Mouse (Mus musculus) liver, embryonic 13.5 days (tissue): Measurements from ENCODE around the gene Smyd1. TPM values are rescaled to one million over a fixed set of nuclear protein-coding genes. Genes with fewer than 3 reads are reported as not detected.

Experiments used
- ATAC-seq: fragments of 200-750 bp; cut with Nextera tagmentation; 2 replicates; pipeline ENCODE4 v1.8.0; 2017; ENCODE audit warnings: low read depth, mild to moderate bottlenecking, moderate number of reproducible peaks, moderate library complexity
- DNase-seq: peaks from one replicate; pipeline ENCODE4 v3.0.0; 2022
- H3K27ac ChIP-seq: fragments of 300-500 bp; sonication (generic); 2 replicates; pipeline ENCODE4 v1.5.1; 2015; ENCODE audit warnings: moderate library complexity, mild to moderate bottlenecking, inconsistent platforms
- H3K27me3 ChIP-seq: fragments of 300-500 bp; sonication (generic); 2 replicates; pipeline ENCODE4 v1.6.1; 2015; ENCODE audit warnings: mild to moderate bottlenecking, inconsistent platforms
- H3K36me3 ChIP-seq: fragments of 300-500 bp; sonication (generic); 2 replicates; pipeline ENCODE4 v1.6.1; 2015; ENCODE audit warnings: mild to moderate bottlenecking, inconsistent platforms
- H3K4me1 ChIP-seq: fragments of 300-500 bp; sonication (generic); replicated peaks from 2 replicates; pipeline ENCODE4 v1.6.1; 2015; ENCODE audit warnings: inconsistent platforms
- H3K4me2 ChIP-seq: fragments of 300-500 bp; sonication (generic); 2 replicates; pipeline ENCODE4 v1.6.1; 2015; ENCODE audit warnings: inconsistent platforms, mild to moderate bottlenecking, moderate library complexity
- H3K4me3 ChIP-seq: fragments of 300-500 bp; sonication (generic); replicated peaks from 2 replicates; pipeline ENCODE4 v1.5.1; 2015; ENCODE audit warnings: mild to moderate bottlenecking, inconsistent platforms
- H3K9ac ChIP-seq: fragments of 300-500 bp; sonication (generic); 2 replicates; pipeline ENCODE4 v1.6.1; 2015; ENCODE audit warnings: mild to moderate bottlenecking, inconsistent platforms
- H3K9me3 ChIP-seq: fragments of 300-500 bp; sonication (generic); replicated peaks from 2 replicates; pipeline ENCODE4 v1.6.1; 2016; ENCODE audit warnings: inconsistent platforms
- WGBS: fragments of 180-500 bp; shearing (Covaris S2); methylation state at CpG from one replicate; pipeline ENCODE4 v1.1.7; 2015; ENCODE audit not compliant: insufficient replicate concordance; 5-methylcytosine and 5-hydroxymethylcytosine counted together
- polyA plus RNA-seq: library from polyadenylated mRNA; unstranded; fragments of >200 nt; fragmentation: Nextera tagmentation; extraction: Ambion mirVana; gene quantifications from 2 replicates; pipeline ENCODE4 v1.2.1, GENCODE M21; 2015

Smyd1 gene
- 0.20 and 0.27 TPM in 2 replicates for polyA plus RNA-seq

DNA sequence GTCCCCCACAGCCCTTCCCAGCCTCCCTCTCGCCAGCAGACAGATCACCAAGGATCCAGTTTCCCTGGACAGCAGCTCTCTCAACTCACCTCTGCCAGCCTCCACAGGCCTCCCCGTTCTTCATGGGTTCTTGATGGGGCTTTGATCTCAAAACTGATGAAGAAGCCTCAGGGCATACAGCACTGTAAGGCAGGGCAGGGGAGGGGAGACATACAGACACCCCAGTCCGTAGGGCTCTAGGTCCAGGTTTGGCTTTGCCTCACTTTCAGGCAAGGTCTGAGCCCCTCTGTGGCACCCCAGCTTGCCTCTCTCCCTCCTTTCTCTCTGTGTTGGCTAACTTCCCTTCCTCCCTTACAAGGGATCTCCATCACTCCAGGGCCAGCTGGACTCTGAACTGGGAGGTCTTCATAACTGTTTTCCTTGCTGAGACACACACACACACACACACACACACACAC is at the start of gene Smyd1:
Gene Smyd1, minus strand, starts transcription at position 408 of the 458 bp plus-strand sequence.
- no peaks in the 10 kb centered on the region for H3K27me3 ChIP-seq
- no peak within 1 kb of the TSS for H3K9ac ChIP-seq
- H3K36me3 ChIP-seq = no peaks in the 10 kb centered on the region
- H3K9me3 ChIP-seq = no peaks in the 10 kb centered on the region
- no peak within 1 kb of the TSS for H3K4me3 ChIP-seq
- WGBS = 55% methylated on average over 3 of the region's 3 CpGs
- DNase-seq = no peak
- H3K4me1 ChIP-seq = no peaks in the 10 kb centered on the region
- H3K4me2 ChIP-seq = no peak within 1 kb of the TSS
- H3K27ac ChIP-seq = no peak within 1 kb of the TSS
- no peak for ATAC-seq

DNA sequence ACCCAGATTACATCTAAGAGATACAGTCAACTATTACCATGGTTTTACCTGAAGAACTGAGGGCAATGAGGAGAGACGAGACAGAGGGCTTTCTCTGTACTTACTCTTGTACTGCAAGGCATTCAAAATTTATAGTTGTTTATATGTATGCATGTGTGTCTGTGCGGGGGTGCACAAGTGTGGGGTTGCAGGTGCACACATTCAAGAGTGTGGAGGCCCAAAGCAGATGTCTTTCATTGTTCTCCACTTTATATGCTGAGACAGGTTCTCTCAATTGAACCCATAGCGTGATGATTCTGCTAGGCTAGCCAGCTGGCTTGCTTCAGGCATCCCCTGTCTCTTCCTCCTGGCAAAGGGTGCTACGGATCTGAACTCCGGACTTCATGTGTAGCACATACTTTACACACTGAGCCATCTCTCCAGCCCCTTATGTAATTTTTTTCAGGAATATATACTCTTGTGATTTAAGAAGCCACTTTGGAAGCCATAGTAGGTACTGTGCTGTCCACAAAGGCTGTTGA is 49.1 kb upstream of the Smyd1 start:
- Histone ChIP-seq H3K4me2 (no peak overlapping the region), H3K4me1 (no peaks in the 10 kb centered on the region), H3K27me3 (no peaks in the 10 kb centered on the region), H3K36me3 (no peaks in the 10 kb centered on the region), H3K9me3 (no peaks in the 10 kb centered on the region), H3K4me3 (no peak overlapping the region), H3K9ac (no peak overlapping the region), H3K27ac (no peak overlapping the region)
- no peak for ATAC-seq
- 65% methylated on average over 5 of the region's 5 CpGs for WGBS
- DNase-seq = no peak

DNA sequence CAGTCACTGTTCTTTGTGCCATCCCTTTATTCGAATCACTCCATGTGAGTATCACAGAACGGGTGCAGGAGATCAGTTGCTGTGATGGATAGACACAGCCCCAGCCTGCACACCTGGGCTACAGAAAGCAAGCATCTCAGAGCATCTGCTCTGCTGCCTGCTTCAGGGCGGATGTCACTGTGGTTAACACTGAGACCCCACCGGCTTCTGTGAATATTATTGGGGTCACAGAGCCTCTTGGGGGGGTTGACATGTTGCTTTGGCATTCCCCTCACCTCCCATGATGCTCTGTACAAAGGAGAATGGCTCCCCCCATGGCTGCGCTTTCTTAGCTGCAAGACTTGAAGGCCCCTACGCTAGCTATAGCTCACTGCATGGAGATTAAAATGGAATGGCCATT is 47.4 kb upstream of the Smyd1 start:
- H3K9me3 ChIP-seq = no peaks in the 10 kb centered on the region
- no peak overlapping the region for H3K9ac ChIP-seq
- no peaks in the 10 kb centered on the region for H3K36me3 ChIP-seq
- DNase-seq (no peak), ATAC-seq (no peak)
- 71% methylated on average over 6 of the region's 6 CpGs for WGBS
- H3K27me3 ChIP-seq = no peaks in the 10 kb centered on the region
- H3K27ac ChIP-seq = no peak overlapping the region
- H3K4me2 ChIP-seq = no peak overlapping the region
- no peak overlapping the region for H3K4me3 ChIP-seq
- H3K4me1 ChIP-seq = no peaks in the 10 kb centered on the region

DNA sequence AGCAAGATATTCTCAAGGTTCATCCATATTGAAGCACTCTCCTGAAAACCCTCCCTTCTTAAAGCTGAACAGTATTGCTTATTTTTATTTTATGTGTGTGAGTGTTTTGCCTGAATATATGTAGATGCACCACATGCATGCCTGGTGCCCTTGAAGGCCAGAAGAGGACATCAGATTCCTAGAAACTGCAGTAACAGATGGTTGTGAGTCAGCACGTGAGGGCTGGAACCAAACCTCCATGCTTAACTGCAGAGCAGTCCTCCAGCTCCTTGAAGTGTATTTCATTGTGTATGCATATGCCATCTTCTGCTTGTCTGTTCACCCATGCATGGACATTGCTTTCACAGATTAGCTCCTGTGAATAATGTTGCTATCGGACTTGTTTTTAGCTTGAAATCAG is 42.0 kb upstream of the Smyd1 start:
- Histone ChIP-seq H3K27ac (no peak overlapping the region), H3K4me3 (no peak overlapping the region), H3K9me3 (no peaks in the 10 kb centered on the region), H3K27me3 (no peaks in the 10 kb centered on the region), H3K9ac (no peak overlapping the region), H3K4me2 (no peak overlapping the region), H3K4me1 (no peaks in the 10 kb centered on the region), H3K36me3 (no peaks in the 10 kb centered on the region)
- ATAC-seq (no peak), DNase-seq (no peak)
- WGBS = 51% methylated on average over 2 of the region's 2 CpGs

DNA sequence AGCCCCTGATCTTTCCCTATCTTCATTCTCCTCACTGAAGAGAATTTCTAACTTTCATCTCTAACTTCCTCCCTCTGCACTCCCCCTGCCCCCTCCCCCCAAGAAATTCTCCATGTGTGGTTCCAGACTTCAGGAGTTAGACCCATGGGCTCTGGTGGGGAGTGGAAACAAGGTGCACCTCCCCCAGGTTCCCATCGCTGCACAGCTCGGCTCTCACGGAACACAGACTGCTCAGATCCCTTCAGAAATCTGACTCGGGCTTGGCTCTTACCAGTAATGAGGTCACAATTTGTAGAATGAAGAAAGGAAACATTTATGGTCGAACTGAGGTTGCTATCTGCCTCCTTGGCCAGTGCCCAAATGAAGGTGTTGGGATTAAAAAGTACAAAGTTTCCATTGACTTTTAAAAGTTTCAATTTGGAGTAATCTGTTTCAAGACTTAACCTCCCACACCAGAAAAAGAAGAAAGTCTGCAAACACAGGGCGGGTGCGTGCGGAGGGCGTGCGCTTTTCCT is 39.2 kb upstream of the Smyd1 start:
- Histone ChIP-seq H3K9me3 (no peaks in the 10 kb centered on the region), H3K4me2 (no peak overlapping the region), H3K36me3 (no peaks in the 10 kb centered on the region), H3K9ac (no peak overlapping the region), H3K27me3 (no peaks in the 10 kb centered on the region), H3K27ac (no peak overlapping the region), H3K4me1 (no peaks in the 10 kb centered on the region), H3K4me3 (no peak overlapping the region)
- DNase-seq (no peak), ATAC-seq (no peak)
- WGBS = 77% methylated on average over 10 of the region's 10 CpGs

DNA sequence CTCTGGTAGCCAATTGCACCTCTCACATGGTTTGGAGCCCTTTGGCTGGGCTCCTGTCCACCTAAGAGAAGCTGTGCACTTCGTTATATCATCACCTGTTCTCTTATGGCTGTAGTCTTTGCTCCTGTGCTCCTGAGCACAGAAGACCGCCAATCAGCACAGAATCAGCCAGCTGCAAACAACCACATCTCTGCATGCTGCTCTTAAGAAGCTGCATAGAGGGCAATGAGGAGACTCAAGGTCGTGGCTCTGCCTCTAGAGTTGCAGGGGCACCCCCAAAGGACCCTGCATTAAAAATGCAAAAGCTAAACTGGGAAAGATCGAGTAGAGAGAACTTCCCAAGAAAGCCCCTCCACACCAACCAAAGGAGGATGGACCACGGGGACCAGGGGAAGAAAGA is 38.7 kb upstream of the Smyd1 start:
- no peak overlapping the region for H3K9ac ChIP-seq
- 38% methylated on average over 5 of the region's 5 CpGs for WGBS
- ATAC-seq = no peak
- H3K9me3 ChIP-seq = no peaks in the 10 kb centered on the region
- no peak overlapping the region for H3K4me2 ChIP-seq
- no peak overlapping the region for H3K27ac ChIP-seq
- no peaks in the 10 kb centered on the region for H3K27me3 ChIP-seq
- H3K4me3 ChIP-seq = no peak overlapping the region
- no peak for DNase-seq
- H3K4me1 ChIP-seq = no peaks in the 10 kb centered on the region
- no peaks in the 10 kb centered on the region for H3K36me3 ChIP-seq

DNA sequence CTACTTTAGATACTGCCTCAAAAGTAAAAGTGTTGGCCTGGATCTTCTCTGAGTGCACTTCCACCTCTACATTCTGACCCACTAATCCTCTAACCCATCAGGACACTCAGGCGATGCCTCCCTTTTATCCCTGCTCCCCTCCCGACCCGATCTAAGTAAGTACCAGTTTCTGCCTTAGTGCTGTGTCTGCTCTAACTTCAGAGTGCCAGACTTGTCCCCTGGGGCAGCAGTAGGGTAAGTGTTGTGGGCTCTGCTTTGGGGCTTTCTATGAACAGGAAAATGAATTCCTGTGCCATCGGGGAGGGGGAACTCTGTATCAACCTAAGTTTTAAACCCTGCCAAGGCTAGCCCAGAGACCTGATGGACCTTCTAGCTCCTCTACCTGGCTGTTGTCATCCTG is 38.2 kb upstream of the Smyd1 start:
- H3K27ac ChIP-seq = no peak overlapping the region
- ATAC-seq (no peak), DNase-seq (no peak)
- H3K9ac ChIP-seq = no peak overlapping the region
- H3K27me3 ChIP-seq = no peaks in the 10 kb centered on the region
- H3K4me2 ChIP-seq = no peak overlapping the region
- no peaks in the 10 kb centered on the region for H3K4me1 ChIP-seq
- WGBS = 72% methylated on average over 4 of the region's 4 CpGs
- no peak overlapping the region for H3K4me3 ChIP-seq
- H3K36me3 ChIP-seq = no peaks in the 10 kb centered on the region
- H3K9me3 ChIP-seq = no peaks in the 10 kb centered on the region

DNA sequence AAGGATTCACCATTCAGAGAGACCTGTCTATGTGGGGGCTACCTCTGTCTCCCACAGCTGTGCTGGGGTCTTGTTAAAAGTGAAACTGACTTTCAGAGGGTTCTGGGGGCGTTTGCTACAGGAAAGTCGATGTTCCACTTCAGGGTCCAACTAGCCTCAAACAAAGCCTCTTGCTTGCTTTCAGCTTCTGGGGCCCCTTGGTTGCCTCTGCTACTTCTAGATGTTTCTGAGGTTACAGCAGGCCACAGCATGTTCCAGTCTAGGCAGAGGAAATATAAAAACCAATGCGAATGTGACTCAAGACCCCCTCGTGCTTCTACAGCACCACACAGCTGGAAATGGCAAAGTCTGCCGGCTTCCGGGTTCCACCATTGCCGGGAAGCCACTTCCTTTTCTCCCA is 35.5 kb upstream of the Smyd1 start:
- H3K4me3 ChIP-seq = no peak overlapping the region
- H3K9ac ChIP-seq = no peak overlapping the region
- 64% methylated on average over 7 of the region's 7 CpGs for WGBS
- H3K27me3 ChIP-seq = no peaks in the 10 kb centered on the region
- no peak overlapping the region for H3K4me2 ChIP-seq
- ATAC-seq = no peak
- H3K27ac ChIP-seq = no peak overlapping the region
- no peaks in the 10 kb centered on the region for H3K9me3 ChIP-seq
- DNase-seq = no peak
- H3K36me3 ChIP-seq = no peaks in the 10 kb centered on the region
- H3K4me1 ChIP-seq = no peaks in the 10 kb centered on the region

DNA sequence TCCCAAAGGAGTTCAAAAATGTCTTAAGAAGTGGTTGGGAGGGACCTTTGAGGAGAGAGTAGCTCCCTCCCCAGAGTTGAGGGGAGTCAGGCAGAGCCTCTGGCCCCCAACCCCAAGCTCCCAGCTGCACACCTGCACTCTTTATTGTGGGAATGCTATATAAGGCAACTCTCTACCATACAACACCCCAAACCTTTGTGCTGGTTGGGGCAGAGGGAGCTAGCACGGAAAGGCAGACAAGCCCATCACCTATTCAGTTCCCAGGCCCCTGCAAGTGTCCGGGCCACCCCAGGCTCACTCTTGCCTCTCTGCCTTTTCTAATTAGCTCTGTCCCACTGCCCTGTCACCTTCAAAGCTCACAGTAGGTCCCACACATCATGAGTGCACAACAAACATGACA is 31.7 kb upstream of the Smyd1 start:
- WGBS = 54% methylated on average over 2 of the region's 2 CpGs
- no peak overlapping the region for H3K4me3 ChIP-seq
- H3K9ac ChIP-seq = no peak overlapping the region
- H3K27ac ChIP-seq = no peak overlapping the region
- ATAC-seq = no peak
- H3K9me3 ChIP-seq = no peaks in the 10 kb centered on the region
- DNase-seq = no peak
- no peaks in the 10 kb centered on the region for H3K4me1 ChIP-seq
- no peaks in the 10 kb centered on the region for H3K36me3 ChIP-seq
- H3K27me3 ChIP-seq = no peaks in the 10 kb centered on the region
- no peak overlapping the region for H3K4me2 ChIP-seq

DNA sequence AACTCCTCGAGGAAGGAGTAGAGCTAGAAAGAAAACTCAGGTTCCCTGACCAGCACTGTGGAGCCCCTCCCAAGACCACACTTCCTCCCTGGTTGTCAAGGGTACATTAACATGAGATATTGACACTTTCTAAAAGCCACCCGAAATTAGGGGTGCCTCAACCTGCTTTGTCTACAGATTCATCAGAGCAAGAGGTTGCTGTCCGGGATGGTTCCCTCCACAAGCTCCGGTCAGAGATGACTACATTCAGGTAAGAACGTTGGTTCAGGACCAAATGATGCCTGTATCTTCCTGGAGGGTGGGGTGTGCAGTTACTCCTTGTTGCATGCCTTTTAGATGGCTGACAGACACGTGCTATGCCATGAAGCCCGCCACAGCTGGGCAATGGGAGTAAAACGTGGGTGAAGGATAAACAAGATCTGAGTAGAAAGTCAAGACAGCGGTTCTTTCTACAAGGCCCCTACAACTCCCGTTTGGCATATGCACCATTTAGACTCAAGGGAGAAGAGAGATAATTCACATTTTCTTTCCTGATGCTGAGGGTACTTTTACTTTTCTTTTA is 30.9 kb upstream of the Smyd1 start:
- no peak overlapping the region for H3K4me2 ChIP-seq
- DNase-seq = no peak

DNA sequence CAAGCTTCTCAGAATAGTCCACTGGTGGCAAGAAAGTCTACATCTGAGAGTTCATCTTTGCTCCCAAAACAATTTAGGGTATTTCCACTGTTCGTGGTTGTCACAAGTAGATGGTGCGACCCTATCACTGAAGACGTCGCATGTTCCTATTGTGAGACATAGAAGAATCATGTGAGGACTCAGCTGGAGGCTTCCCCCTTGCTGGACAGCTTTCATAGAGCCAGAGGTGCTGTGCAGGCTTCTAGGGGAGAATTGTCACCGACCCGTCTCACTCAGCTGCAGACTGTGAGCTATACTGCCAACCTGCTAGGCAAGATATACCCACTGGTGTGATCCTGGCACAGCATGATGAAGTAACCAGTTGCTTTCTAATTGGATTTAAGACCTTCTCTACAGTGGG is 30.2 kb upstream of the Smyd1 start:
- no peak for DNase-seq
- no peak overlapping the region for H3K9ac ChIP-seq
- H3K9me3 ChIP-seq = no peaks in the 10 kb centered on the region
- ATAC-seq = no peak
- no peaks in the 10 kb centered on the region for H3K36me3 ChIP-seq
- H3K4me1 ChIP-seq = no peaks in the 10 kb centered on the region
- 75% methylated on average over 6 of the region's 6 CpGs for WGBS
- H3K4me2 ChIP-seq = no peak overlapping the region
- H3K27ac ChIP-seq = no peak overlapping the region
- H3K4me3 ChIP-seq = no peak overlapping the region
- H3K27me3 ChIP-seq = no peaks in the 10 kb centered on the region

More for the DNA sequence above, 30.9 kb upstream of the Smyd1 start:
- H3K9ac ChIP-seq = no peak overlapping the region
- H3K4me1 ChIP-seq = no peaks in the 10 kb centered on the region
- H3K9me3 ChIP-seq = no peaks in the 10 kb centered on the region
- H3K27me3 ChIP-seq = no peaks in the 10 kb centered on the region
- no peak for ATAC-seq
- no peak overlapping the region for H3K27ac ChIP-seq
- H3K36me3 ChIP-seq = no peaks in the 10 kb centered on the region
- 57% methylated on average over 10 of the region's 10 CpGs for WGBS
- H3K4me3 ChIP-seq = no peak overlapping the region

DNA sequence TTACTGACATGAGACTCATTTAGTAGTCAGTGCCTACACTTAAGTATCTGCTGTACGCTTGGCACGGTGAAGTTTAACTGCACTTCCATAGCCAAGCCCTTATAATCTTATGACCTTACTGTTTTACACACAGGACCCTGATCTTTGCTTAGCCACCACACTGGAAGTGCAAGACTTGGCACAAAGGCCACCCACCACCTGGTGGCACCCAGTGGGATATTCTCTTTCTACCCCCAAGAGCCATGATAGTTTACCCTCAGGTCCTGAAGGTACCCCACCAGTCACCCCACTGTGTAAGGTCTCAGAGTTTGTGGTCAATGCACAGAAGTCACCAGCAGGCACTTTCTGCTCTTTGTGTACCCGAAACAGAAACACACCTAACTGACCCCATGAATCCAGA is 29.2 kb upstream of the Smyd1 start:
- no peaks in the 10 kb centered on the region for H3K36me3 ChIP-seq
- WGBS = 75% methylated on average over 3 of the region's 3 CpGs
- no peak for DNase-seq
- H3K4me2 ChIP-seq = no peak overlapping the region
- no peak overlapping the region for H3K4me3 ChIP-seq
- no peaks in the 10 kb centered on the region for H3K4me1 ChIP-seq
- no peak overlapping the region for H3K9ac ChIP-seq
- H3K9me3 ChIP-seq = no peaks in the 10 kb centered on the region
- H3K27me3 ChIP-seq = no peaks in the 10 kb centered on the region
- ATAC-seq = no peak
- H3K27ac ChIP-seq = no peak overlapping the region
